Mouse (Mus musculus) liver, postnatal 0 days (tissue): ENCODE results near the gene Sp9. TPM values are rescaled to one million over a fixed set of nuclear protein-coding genes. Genes with fewer than 3 reads are reported as not detected.

Experiments used
- ATAC-seq: fragments of 200-750 bp; cut with Nextera tagmentation; 2 replicates; pipeline ENCODE4 v1.8.0; 2017; ENCODE audit warnings: mild to moderate bottlenecking, moderate library complexity
- DNase-seq: peaks from one replicate; pipeline ENCODE4 v3.0.0-alpha.2; 2016
- H3K27ac ChIP-seq: fragments of 300-500 bp; sonication (generic); 2 replicates; pipeline ENCODE4 v1.5.1; 2014; ENCODE audit warnings: antibody characterized with exemption, moderate library complexity, mild to moderate bottlenecking, low read depth
- H3K27me3 ChIP-seq: fragments of 300-500 bp; sonication (generic); 2 replicates; pipeline ENCODE4 v1.6.1; 2014; ENCODE audit warnings: low read length, control low read depth, mixed read lengths; ENCODE audit not compliant: insufficient read depth
- H3K36me3 ChIP-seq: fragments of 300-500 bp; sonication (generic); replicated peaks from 2 replicates; pipeline ENCODE4 v1.6.1; 2014; ENCODE audit warnings: mild to moderate bottlenecking, control low read depth, low read length, moderate library complexity, mixed read lengths; ENCODE audit not compliant: insufficient read depth
- H3K4me1 ChIP-seq: fragments of 300-500 bp; sonication (generic); 2 replicates; pipeline ENCODE4 v1.6.1; 2014; ENCODE audit warnings: antibody characterized with exemption, mild to moderate bottlenecking, control low read depth; ENCODE audit not compliant: insufficient read depth
- H3K4me2 ChIP-seq: fragments of 300-500 bp; sonication (generic); 2 replicates; pipeline ENCODE4 v1.6.1; 2014; ENCODE audit warnings: low read depth, mild to moderate bottlenecking, low read length, moderate library complexity, mixed read lengths
- H3K4me3 ChIP-seq: fragments of 300-500 bp; sonication (generic); 2 replicates; pipeline ENCODE4 v1.5.1; 2014; ENCODE audit warnings: low read depth, low read length
- H3K9ac ChIP-seq: fragments of 300-500 bp; sonication (generic); replicated peaks from 2 replicates; pipeline ENCODE4 v1.6.1; 2014; ENCODE audit warnings: mild to moderate bottlenecking, moderate library complexity
- H3K9me3 ChIP-seq: fragments of 300-500 bp; sonication (generic); 2 replicates; pipeline ENCODE4 v1.6.1; 2016; ENCODE audit warnings: mild to moderate bottlenecking, control low read depth, low read length, mixed read lengths
- CTCF ChIP-seq: sonication (generic); IDR thresholded peaks from 2 replicates; pipeline ENCODE4 v1.5.1; 2016; ENCODE audit warnings: antibody characterized with exemption, low read depth
- EP300 ChIP-seq: IDR thresholded peaks from 2 replicates; pipeline ENCODE4 v1.6.1; 2016; ENCODE audit warnings: antibody characterized with exemption, low read depth, mild to moderate bottlenecking
- WGBS: fragments of 180-500 bp; shearing (Covaris S2); extraction: QIAGEN DNeasy Blood & Tissue Kit; methylation state at CpG from one replicate; pipeline ENCODE4 v1.1.7; 2014; ENCODE audit not compliant: insufficient replicate concordance; 5-methylcytosine and 5-hydroxymethylcytosine counted together
- polyA plus RNA-seq: library from polyadenylated mRNA; unstranded; fragments of >200 nt; fragmentation: Nextera tagmentation; extraction: Ambion mirVana; gene quantifications from 2 replicates; pipeline ENCODE4 v1.2.1, GENCODE M21; 2015

Gene Sp9
- polyA plus RNA-seq: not detected in 2 replicates

GRCm38 (mm10) chr2:73271459-73272161 is at the start of gene Sp9:
Sp9 (plus strand) TSS chr2:73271925.
- peak; percentile 51; the same call in 1 of the 2 replicates for ATAC-seq
- TF ChIP-seq EP300 (no peak), CTCF (no peak)
- Histone ChIP-seq H3K27me3 (peaks cover 94% of the 10 kb centered on the region), H3K4me2 (peak within 1 kb of the TSS; percentile 68), H3K9ac (no peak within 1 kb of the TSS), H3K36me3 (no peaks in the 10 kb centered on the region), H3K4me1 (peaks cover 29% of the 10 kb centered on the region), H3K27ac (no peak within 1 kb of the TSS), H3K4me3 (peak within 1 kb of the TSS; percentile 43), H3K9me3 (no peaks in the 10 kb centered on the region)
- WGBS: 2% methylated on average over 48 of the region's 48 CpGs
- peak; percentile 51 for DNase-seq

- ATAC-seq: no peak
- no peaks in the 10 kb centered on the region for H3K27me3 ChIP-seq
- H3K4me2 ChIP-seq: no peak overlapping the region
- H3K27ac ChIP-seq: no peak overlapping the region
- H3K9ac ChIP-seq: no peak overlapping the region
- H3K4me3 ChIP-seq: no peak overlapping the region
- TF ChIP-seq CTCF (no peak), EP300 (no peak)
- no peak for DNase-seq
- H3K36me3 ChIP-seq: no peaks in the 10 kb centered on the region
- no peaks in the 10 kb centered on the region for H3K9me3 ChIP-seq
- WGBS: 46% methylated on average over 3 of the region's 3 CpGs
- H3K4me1 ChIP-seq: no peaks in the 10 kb centered on the region
Observed at GRCm38 (mm10) chr2:73231081-73231480, 40.6 kb upstream of the Sp9 start.

GRCm38 (mm10) chr2:73241299-73241698 is 30.4 kb upstream of the Sp9 start:
- Histone ChIP-seq H3K27ac (no peak overlapping the region), H3K4me1 (no peaks in the 10 kb centered on the region), H3K9me3 (no peaks in the 10 kb centered on the region), H3K4me3 (no peak overlapping the region), H3K9ac (no peak overlapping the region), H3K36me3 (no peaks in the 10 kb centered on the region), H3K27me3 (no peaks in the 10 kb centered on the region), H3K4me2 (no peak overlapping the region)
- no peak for ATAC-seq
- WGBS: 73% methylated on average over 4 of the region's 4 CpGs
- no peak for TF ChIP-seq EP300
- no peak for TF ChIP-seq CTCF
- no peak for DNase-seq

GRCm38 (mm10) chr2:73248701-73249100 is 23.0 kb upstream of the Sp9 start:
- Histone ChIP-seq H3K4me2 (no peak overlapping the region), H3K27ac (no peak overlapping the region), H3K36me3 (no peaks in the 10 kb centered on the region), H3K9ac (no peak overlapping the region), H3K4me3 (no peak overlapping the region), H3K9me3 (peaks cover 6% of the 10 kb centered on the region), H3K4me1 (no peaks in the 10 kb centered on the region), H3K27me3 (no peaks in the 10 kb centered on the region)
- TF ChIP-seq CTCF (no peak), EP300 (no peak)
- WGBS: 82% methylated on average over 4 of the region's 4 CpGs
- ATAC-seq (no peak), DNase-seq (no peak)

DNA sequence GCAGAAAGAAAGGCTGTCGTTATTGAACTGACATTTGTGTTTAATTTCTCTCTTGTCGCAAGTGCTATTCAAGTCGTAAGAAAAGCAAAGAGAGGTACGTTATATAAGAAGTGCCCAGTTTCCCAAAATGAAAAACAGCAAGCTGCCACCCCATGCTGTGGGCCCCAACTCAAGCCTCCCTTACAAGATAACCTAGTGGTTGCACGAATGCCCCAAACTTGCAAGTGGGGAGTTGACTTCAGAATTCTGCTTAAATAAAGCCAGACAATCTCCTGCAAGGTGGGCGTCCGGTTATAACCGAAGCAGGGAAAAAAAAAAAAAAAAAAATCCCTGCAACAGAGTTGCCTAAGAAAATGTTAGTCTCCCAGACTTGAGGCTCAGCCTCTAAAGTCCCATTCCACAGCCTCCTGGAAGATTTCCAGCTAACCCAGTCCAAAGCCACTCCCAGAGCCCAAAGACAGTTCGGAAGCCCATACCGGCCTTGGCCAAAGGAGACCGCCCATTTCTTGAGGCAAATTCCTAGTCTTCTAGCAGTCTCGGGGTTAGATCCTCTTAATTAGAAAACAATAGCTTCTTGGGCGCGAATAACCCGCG is 8.5 kb upstream of the Sp9 start:
- ATAC-seq (no peak), DNase-seq (no peak)
- Histone ChIP-seq H3K27me3 (peaks cover 63% of the 10 kb centered on the region), H3K4me1 (0 out of 2 replicates have a peak, but pooled peaks cover 6% of the 10 kb centered on the region), H3K9me3 (no peaks in the 10 kb centered on the region), H3K9ac (no peak overlapping the region), H3K4me2 (peak overlapping the region; percentile 38), H3K27ac (no peak overlapping the region), H3K4me3 (peak overlapping the region; percentile 7), H3K36me3 (no peaks in the 10 kb centered on the region)
- 8% methylated on average over 16 of the region's 16 CpGs for WGBS
- no peak for TF ChIP-seq EP300

GRCm38 (mm10) chr2:73263794-73264610 is 7.7 kb upstream of the Sp9 start:
- WGBS: 3% methylated on average over 38 of the region's 38 CpGs
- Histone ChIP-seq H3K27me3 (peaks cover 70% of the 10 kb centered on the region), H3K4me1 (0 out of 2 replicates have a peak, but pooled peaks cover 6% of the 10 kb centered on the region), H3K9ac (no peak overlapping the region), H3K4me3 (peak overlapping the region; percentile 15), H3K36me3 (no peaks in the 10 kb centered on the region), H3K27ac (no peak overlapping the region), H3K4me2 (peak overlapping the region; percentile 38), H3K9me3 (no peaks in the 10 kb centered on the region)
- DNase-seq (no peak), ATAC-seq (no peak)
- TF ChIP-seq CTCF: no peak
